Mouse (Mus musculus) stomach, embryonic 16.5 days (tissue): ENCODE measurements around the gene Nup210l. TPM values are rescaled to one million over a fixed set of nuclear protein-coding genes. Genes with fewer than 3 reads are reported as not detected.

Experiments
- ATAC-seq: fragments of 200-750 bp; cut with Nextera tagmentation; 2 replicates; pipeline ENCODE4 v1.8.0; 2017; ENCODE audit warnings: moderate number of reproducible peaks, moderate TSS enrichment; ENCODE audit not compliant: insufficient read depth, low FRiP score
- H3K27ac ChIP-seq: fragments of 300-500 bp; sonication (generic); 2 replicates; pipeline ENCODE4 v1.5.1; 2014; ENCODE audit warnings: low read length
- H3K27me3 ChIP-seq: fragments of 300-500 bp; sonication (generic); 2 replicates; pipeline ENCODE4 v1.6.1; 2014; ENCODE audit warnings: low read length, control low read depth, mixed read lengths; ENCODE audit not compliant: control insufficient read depth, insufficient read depth
- H3K36me3 ChIP-seq: fragments of 300-500 bp; sonication (generic); 2 replicates; pipeline ENCODE4 v1.6.1; 2014; ENCODE audit warnings: low read length; ENCODE audit not compliant: control insufficient read depth, insufficient read depth
- H3K4me1 ChIP-seq: fragments of 300-500 bp; sonication (generic); 2 replicates; pipeline ENCODE4 v1.6.1; 2014; ENCODE audit warnings: low read length, control low read depth, mixed read lengths; ENCODE audit not compliant: control insufficient read depth, insufficient read depth
- H3K4me2 ChIP-seq: fragments of 300-500 bp; sonication (generic); 2 replicates; pipeline ENCODE4 v1.6.1; 2014; ENCODE audit warnings: low read depth, low read length, mixed read lengths
- H3K4me3 ChIP-seq: fragments of 300-500 bp; sonication (generic); replicated peaks from 2 replicates; pipeline ENCODE4 v1.5.1; 2014; ENCODE audit warnings: mild to moderate bottlenecking, low read length
- H3K9ac ChIP-seq: fragments of 300-500 bp; sonication (generic); 2 replicates; pipeline ENCODE4 v1.6.1; 2014; ENCODE audit warnings: low read length
- H3K9me3 ChIP-seq: fragments of 300-500 bp; sonication (generic); replicated peaks from 2 replicates; pipeline ENCODE4 v1.6.1; 2016; ENCODE audit warnings: low read length, control low read depth; ENCODE audit not compliant: control insufficient read depth
- WGBS: fragments of 180-500 bp; shearing (Covaris S2); extraction: QIAGEN DNeasy Blood & Tissue Kit; methylation state at CpG from one replicate; pipeline ENCODE4 v1.1.7; 2014; 5-methylcytosine and 5-hydroxymethylcytosine counted together
- polyA plus RNA-seq: library from polyadenylated mRNA; unstranded; fragments of >200 nt; fragmentation: Nextera tagmentation; extraction: Ambion mirVana; gene quantifications from 2 replicates; pipeline ENCODE4 v1.2.1, GENCODE M21; 2015

Gene Nup210l
- polyA plus RNA-seq, 1 experiment from 2014 or later = 0.28 TPM

DNA sequence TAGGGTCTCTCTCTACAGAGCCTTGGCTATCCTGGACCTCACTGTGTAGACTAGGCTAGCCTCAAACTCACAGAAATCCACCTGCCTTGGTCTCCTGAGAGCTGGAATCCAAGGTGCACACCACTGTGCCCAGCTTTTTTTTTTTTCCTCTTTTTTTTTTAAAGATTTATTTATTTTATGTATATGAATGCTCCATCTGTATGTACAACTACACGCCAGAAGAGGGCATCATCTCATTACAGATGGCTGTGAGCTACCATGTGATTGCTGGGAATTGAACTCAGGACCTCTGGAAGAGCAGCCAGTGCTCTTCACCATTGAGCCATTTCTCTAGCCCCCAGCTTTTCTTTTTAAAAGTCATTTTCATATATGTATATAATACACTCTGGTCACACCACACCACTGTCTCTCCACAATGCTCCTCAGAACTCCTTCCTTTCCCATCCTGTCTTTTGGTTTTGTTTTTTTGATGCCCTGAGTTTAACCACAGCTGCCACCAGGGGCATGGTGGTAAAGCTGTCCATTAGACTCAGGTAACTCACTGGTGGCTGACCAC, 112.0 kb downstream of the Nup210l start:
- Histone ChIP-seq H3K36me3 (peaks cover 8% of the 10 kb centered on the region), H3K9ac (no peak overlapping the region), H3K4me2 (no peak overlapping the region), H3K9me3 (no peaks in the 10 kb centered on the region), H3K4me1 (peaks cover 25% of the 10 kb centered on the region), H3K27me3 (no peaks in the 10 kb centered on the region), H3K27ac (no peak overlapping the region), H3K4me3 (no peak overlapping the region)
- no peak for ATAC-seq
- WGBS = 52% methylated on average over 1 of the region's 1 CpGs

GRCm38 (mm10) chr3:90220088-90220487, 116.2 kb downstream of the Nup210l start:
- 5% methylated on average over 6 of the region's 6 CpGs for WGBS
- Histone ChIP-seq H3K4me3 (peak overlapping the region; percentile 62), H3K4me1 (peaks cover 13% of the 10 kb centered on the region), H3K36me3 (peaks cover 4% of the 10 kb centered on the region; the same call in 1 of the 2 replicates), H3K9me3 (no peaks in the 10 kb centered on the region), H3K27ac (peak overlapping the region; percentile 92), H3K9ac (peak overlapping the region; percentile 79), H3K27me3 (no peaks in the 10 kb centered on the region), H3K4me2 (peak overlapping the region; percentile 72)
- peak; percentile 66 for ATAC-seq

GRCm38 (mm10) chr3:90220531-90220951, 116.6 kb downstream of the Nup210l start:
- Histone ChIP-seq H3K4me3 (peak overlapping the region; percentile 62), H3K27me3 (no peaks in the 10 kb centered on the region), H3K4me1 (peaks cover 13% of the 10 kb centered on the region), H3K27ac (peak overlapping the region; percentile 92), H3K9ac (peak overlapping the region; percentile 79), H3K4me2 (peak overlapping the region; percentile 72), H3K36me3 (peaks cover 5% of the 10 kb centered on the region; the same call in 1 of the 2 replicates), H3K9me3 (no peaks in the 10 kb centered on the region)
- ATAC-seq = peak; percentile 92
- WGBS = under 1% methylated on average over 20 of the region's 20 CpGs

- Histone ChIP-seq H3K9ac (peak overlapping the region; percentile 79), H3K27ac (peak overlapping the region; percentile 92), H3K4me3 (peak overlapping the region; percentile 62), H3K4me2 (peak overlapping the region; percentile 72), H3K27me3 (no peaks in the 10 kb centered on the region), H3K36me3 (peaks cover 5% of the 10 kb centered on the region; the same call in 1 of the 2 replicates), H3K9me3 (no peaks in the 10 kb centered on the region), H3K4me1 (peaks cover 13% of the 10 kb centered on the region)
- no peak for ATAC-seq
- WGBS = 14% methylated on average over 5 of the region's 5 CpGs
These were observed 117.2 kb downstream of the Nup210l start for GRCm38 (mm10) chr3:90221123-90221522.

DNA sequence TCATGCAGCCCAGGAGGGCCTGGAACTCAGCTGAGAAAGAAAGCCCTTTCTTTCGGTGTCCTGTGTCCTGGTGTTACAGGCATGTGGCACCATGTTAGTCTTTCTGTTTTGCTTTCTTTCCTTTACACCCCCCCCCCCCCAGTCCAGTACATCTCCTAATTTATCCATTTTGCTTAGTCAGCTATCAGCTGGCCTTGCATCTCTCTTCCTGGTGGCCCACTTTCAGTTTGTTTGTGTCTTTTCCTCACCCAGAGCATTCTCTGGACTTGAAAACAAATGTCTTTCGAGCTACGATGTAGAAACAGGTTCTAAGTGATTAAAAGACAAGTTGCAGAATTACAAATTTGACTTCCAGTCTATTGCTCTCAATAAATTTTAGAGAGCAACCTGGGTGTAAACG, 118.5 kb downstream of the Nup210l start:
- no peaks in the 10 kb centered on the region for H3K27me3 ChIP-seq
- H3K4me1 ChIP-seq = peaks cover 13% of the 10 kb centered on the region
- 83% methylated on average over 4 of the region's 4 CpGs for WGBS
- peaks cover 5% of the 10 kb centered on the region; the same call in 1 of the 2 replicates for H3K36me3 ChIP-seq
- no peak overlapping the region for H3K27ac ChIP-seq
- H3K9ac ChIP-seq = no peak overlapping the region
- H3K9me3 ChIP-seq = no peaks in the 10 kb centered on the region
- no peak overlapping the region for H3K4me3 ChIP-seq
- no peak overlapping the region for H3K4me2 ChIP-seq
- no peak for ATAC-seq

GRCm38 (mm10) chr3:90222941-90223340, 119.0 kb downstream of the Nup210l start:
- H3K27me3 ChIP-seq = no peaks in the 10 kb centered on the region
- H3K4me3 ChIP-seq = no peak overlapping the region
- no peak for ATAC-seq
- peaks cover 13% of the 10 kb centered on the region for H3K4me1 ChIP-seq
- no peak overlapping the region for H3K4me2 ChIP-seq
- H3K36me3 ChIP-seq = peaks cover 5% of the 10 kb centered on the region; the same call in 1 of the 2 replicates
- WGBS = 74% methylated on average over 3 of the region's 3 CpGs
- H3K9me3 ChIP-seq = no peaks in the 10 kb centered on the region
- H3K9ac ChIP-seq = no peak overlapping the region
- no peak overlapping the region for H3K27ac ChIP-seq

DNA sequence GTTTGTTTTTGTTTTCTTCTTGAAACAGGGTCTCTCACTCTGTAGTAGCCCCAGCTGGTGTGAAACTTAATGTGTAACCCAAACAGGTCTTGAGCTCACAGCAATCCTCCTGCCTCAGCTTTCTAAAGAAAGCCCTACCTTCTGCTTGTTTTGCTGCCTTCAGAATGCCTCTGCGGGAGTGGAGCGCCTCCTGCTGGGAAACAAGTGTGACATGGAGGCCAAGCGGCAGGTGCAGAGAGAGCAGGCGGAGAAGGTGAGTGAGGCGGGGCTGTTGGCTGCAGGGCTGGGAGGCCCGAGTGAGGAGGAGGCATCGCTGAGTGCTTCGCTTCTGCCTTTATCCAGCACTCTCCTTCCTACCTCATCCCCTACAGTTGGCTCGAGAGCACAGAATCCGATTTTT, 120.4 kb downstream of the Nup210l start:
- Histone ChIP-seq H3K27ac (no peak overlapping the region), H3K4me1 (peaks cover 13% of the 10 kb centered on the region), H3K36me3 (peaks cover 5% of the 10 kb centered on the region; the same call in 1 of the 2 replicates), H3K4me3 (no peak overlapping the region), H3K9me3 (0 out of 2 replicates have a peak, but pooled peaks cover 3% of the 10 kb centered on the region), H3K9ac (no peak overlapping the region), H3K27me3 (no peaks in the 10 kb centered on the region), H3K4me2 (no peak overlapping the region)
- ATAC-seq = no peak
- 80% methylated on average over 10 of the region's 10 CpGs for WGBS

DNA sequence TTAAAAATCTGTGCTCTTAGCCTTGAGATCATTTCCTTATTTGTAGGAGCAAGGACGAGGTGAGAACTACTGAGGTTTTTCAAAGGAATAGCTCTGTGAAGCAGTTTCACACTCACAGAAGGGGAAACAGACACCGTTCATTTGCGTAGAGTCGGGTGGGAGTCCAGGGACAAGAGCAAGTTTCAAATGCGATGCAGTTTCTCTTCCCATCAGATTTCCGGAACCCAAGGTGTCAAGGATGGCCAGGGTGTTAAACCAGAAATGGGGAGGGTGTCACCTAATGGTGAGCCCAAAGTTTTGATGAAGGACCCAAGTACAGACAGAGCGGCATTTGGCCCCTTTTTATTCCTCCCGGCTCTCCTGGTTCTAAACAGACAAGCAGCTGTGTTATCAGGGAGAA, 127.1 kb downstream of the Nup210l start:
- H3K9ac ChIP-seq = peak overlapping the region; percentile 89
- WGBS = 12% methylated on average over 8 of the region's 8 CpGs
- no peak for ATAC-seq

GRCm38 (mm10) chr3:90231507-90232333, 127.8 kb downstream of the Nup210l start, which contains the start of gene Jtb:
Gene Jtb, plus strand, starts transcription at chr3:90231597.
- Histone ChIP-seq H3K4me3 (peak within 1 kb of the TSS; percentile 83), H3K4me1 (peaks cover 3% of the 10 kb centered on the region; the same call in 1 of the 2 replicates), H3K9ac (peak within 1 kb of the TSS; percentile 89), H3K9me3 (0 out of 2 replicates have a peak, but pooled peaks cover 3% of the 10 kb centered on the region), H3K27ac (peak within 1 kb of the TSS; percentile 92), H3K27me3 (no peaks in the 10 kb centered on the region), H3K4me2 (peak within 1 kb of the TSS; percentile 69), H3K36me3 (peaks cover 4% of the 10 kb centered on the region; the same call in 1 of the 2 replicates)
- under 1% methylated on average over 61 of the region's 61 CpGs for WGBS
- ATAC-seq = peak; percentile 97

More for the DNA sequence above, 127.1 kb downstream of the Nup210l start:
- peak overlapping the region; percentile 69 for H3K4me2 ChIP-seq
- no peaks in the 10 kb centered on the region for H3K27me3 ChIP-seq
- peaks cover 3% of the 10 kb centered on the region; the same call in 1 of the 2 replicates for H3K4me1 ChIP-seq
- peaks cover 4% of the 10 kb centered on the region; the same call in 1 of the 2 replicates for H3K36me3 ChIP-seq
- 0 out of 2 replicates have a peak, but pooled peaks cover 3% of the 10 kb centered on the region for H3K9me3 ChIP-seq
- peak overlapping the region; percentile 83 for H3K4me3 ChIP-seq
- no peak overlapping the region for H3K27ac ChIP-seq
